Mouse (Mus musculus) neural tube, embryonic 14.5 days (tissue): ENCODE results near the gene Ankrd36. TPM values are rescaled to one million over a fixed set of nuclear protein-coding genes. Genes with fewer than 3 reads are reported as not detected.

Experiments used
- ATAC-seq: fragments of 200-750 bp; cut with Nextera tagmentation; 2 replicates; pipeline ENCODE4 v1.8.0; 2017; ENCODE audit warnings: low read depth, mild to moderate bottlenecking, moderate TSS enrichment, moderate library complexity
- H3K27ac ChIP-seq: fragments of 300-500 bp; sonication (generic); 2 replicates; pipeline ENCODE4 v1.5.1; 2014; ENCODE audit warnings: low read depth, mild to moderate bottlenecking, control low read depth, low read length, moderate library complexity, mixed read lengths
- H3K27me3 ChIP-seq: fragments of 300-500 bp; sonication (generic); 2 replicates; pipeline ENCODE4 v1.6.1; 2014; ENCODE audit warnings: low read length; ENCODE audit not compliant: control insufficient read depth, insufficient read depth
- H3K36me3 ChIP-seq: fragments of 300-500 bp; sonication (generic); 2 replicates; pipeline ENCODE4 v1.6.1; 2014; ENCODE audit warnings: low read length, mixed read lengths; ENCODE audit not compliant: control insufficient read depth, insufficient read depth
- H3K4me1 ChIP-seq: fragments of 300-500 bp; sonication (generic); 2 replicates; pipeline ENCODE4 v1.6.1; 2014; ENCODE audit warnings: low read length; ENCODE audit not compliant: control insufficient read depth, insufficient read depth
- H3K4me2 ChIP-seq: fragments of 300-500 bp; sonication (generic); 2 replicates; pipeline ENCODE4 v1.6.1; 2014; ENCODE audit warnings: mild to moderate bottlenecking, low read depth, low read length, control low read depth
- H3K4me3 ChIP-seq: fragments of 300-500 bp; sonication (generic); 2 replicates; pipeline ENCODE4 v1.5.1; 2014; ENCODE audit warnings: low read depth, low read length, control low read depth, mixed read lengths
- H3K9ac ChIP-seq: fragments of 300-500 bp; sonication (generic); replicated peaks from 2 replicates; pipeline ENCODE4 v1.6.1; 2014; ENCODE audit warnings: low read depth, mild to moderate bottlenecking, control low read depth, low read length, mixed read lengths
- H3K9me3 ChIP-seq: fragments of 300-500 bp; sonication (generic); 2 replicates; pipeline ENCODE4 v1.6.1; 2016; ENCODE audit warnings: low read length; ENCODE audit not compliant: control insufficient read depth
- WGBS: fragments of 180-500 bp; shearing (Covaris S2); extraction: QIAGEN DNeasy Blood & Tissue Kit; methylation state at CpG from one replicate; pipeline ENCODE4 v1.1.7; 2014; 5-methylcytosine and 5-hydroxymethylcytosine counted together
- polyA plus RNA-seq: library from polyadenylated mRNA; unstranded; fragments of >200 nt; fragmentation: Nextera tagmentation; extraction: Ambion mirVana; gene quantifications from 2 replicates; pipeline ENCODE4 v1.2.1, GENCODE M21; 2014

Ankrd36 gene
- polyA plus RNA-seq, 1 experiment from 2014 or later = not detected

DNA sequence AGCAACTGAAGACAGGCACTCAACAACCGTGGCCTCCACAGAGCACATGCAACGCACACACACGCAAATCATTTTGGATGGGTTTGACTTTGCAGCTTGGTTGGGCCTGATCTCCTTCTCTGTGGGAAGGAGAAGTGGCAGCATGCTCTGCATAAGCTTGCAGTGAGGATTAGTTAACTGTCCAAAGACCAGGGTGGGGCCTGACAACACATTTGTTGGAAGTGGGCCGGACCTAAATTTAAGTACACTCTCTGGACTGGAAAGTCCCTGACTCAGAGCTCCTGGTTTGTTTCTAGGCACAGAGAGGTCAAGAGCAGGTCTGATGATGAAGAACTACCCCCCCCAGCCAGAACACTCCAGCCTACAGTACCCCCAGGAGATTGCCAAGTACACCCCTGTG, 164.8 kb downstream of the Ankrd36 start:
- ATAC-seq = no peak
- WGBS = 89% methylated on average over 4 of the region's 4 CpGs
- Histone ChIP-seq H3K4me1 (no peaks in the 10 kb centered on the region), H3K9me3 (no peaks in the 10 kb centered on the region), H3K27ac (no peak overlapping the region), H3K4me3 (no peak overlapping the region), H3K4me2 (no peak overlapping the region), H3K36me3 (no peaks in the 10 kb centered on the region), H3K27me3 (no peaks in the 10 kb centered on the region), H3K9ac (no peak overlapping the region)

DNA sequence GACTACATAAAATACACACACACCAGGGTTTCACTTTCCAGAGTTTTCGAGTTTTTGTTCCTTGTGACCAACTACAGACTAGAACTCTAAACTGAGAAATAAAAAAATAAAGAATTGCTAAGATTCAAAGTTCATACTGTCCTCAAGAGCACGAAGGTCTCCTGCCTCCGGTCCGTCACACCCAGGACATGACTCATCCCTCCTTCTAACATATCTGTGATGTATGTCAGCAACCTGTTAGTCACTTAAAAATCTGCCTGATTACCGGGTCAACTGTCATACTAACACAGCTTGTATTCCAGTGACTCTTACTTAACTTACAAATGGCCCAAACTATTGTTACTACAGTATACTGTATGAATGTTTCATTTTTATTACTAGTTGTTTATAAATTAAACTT, 167.7 kb downstream of the Ankrd36 start:
- Histone ChIP-seq H3K27ac (no peak overlapping the region), H3K27me3 (peaks cover 4% of the 10 kb centered on the region; the same call in 1 of the 2 replicates), H3K4me2 (no peak overlapping the region), H3K4me3 (no peak overlapping the region), H3K36me3 (no peaks in the 10 kb centered on the region), H3K9me3 (no peaks in the 10 kb centered on the region), H3K9ac (no peak overlapping the region), H3K4me1 (peaks cover 5% of the 10 kb centered on the region)
- WGBS = 91% methylated on average over 5 of the region's 5 CpGs
- ATAC-seq = no peak

Other genes starting within 250 kb of the Ankrd36 start
- gene Znrf3, start 124.8 kb upstream of the Ankrd36 start, polyA plus RNA-seq = 7.4 and 9.6 TPM in 2 replicates
- gene Xbp1, start 49.0 kb upstream of the Ankrd36 start, polyA plus RNA-seq = 131 and 134 TPM in 2 replicates
- 10.4 and 14.1 TPM in 2 replicates for gene Ccdc117, start 27.5 kb upstream of the Ankrd36 start, polyA plus RNA-seq
- 193 and 199 TPM in 2 replicates for gene Mrps24, start 146.0 kb downstream of the Ankrd36 start, polyA plus RNA-seq
- 18.5 and 23.9 TPM in 2 replicates for gene Urgcp, start 192.7 kb downstream of the Ankrd36 start, polyA plus RNA-seq
- 123 and 137 TPM in 2 replicates for gene Dbnl, start 218.8 kb downstream of the Ankrd36 start, polyA plus RNA-seq
- gene Pgam2, start 234.0 kb downstream of the Ankrd36 start, polyA plus RNA-seq = 2.8 and 3.2 TPM in 2 replicates